Mouse (Mus musculus): ENCODE results near the gene Chrdl2. TPM values are rescaled to one million over a fixed set of nuclear protein-coding genes. Genes with fewer than 3 reads are reported as not detected.

Chrdl2 gene
- polyA plus RNA-seq, 1 experiment = 0.08 TPM

- no peak for DNase-seq (ENCODE audit: low read depth in 1 of 2, low spot score in 2 of 2)
- H3K27ac ChIP-seq (ENCODE audit: insufficient read depth, low read length) = no peak overlapping the region
- TF ChIP-seq CTCF (IDR thresholded peaks at IDR 0.05; ENCODE audit: extremely low read depth, insufficient read depth, insufficient read length, insufficient replicate concordance) = no peak
- TF ChIP-seq POLR2A (IDR thresholded peaks at IDR 0.05; ENCODE audit: low read depth, low read length) = no peak
- H3K4me1 ChIP-seq (ENCODE audit: control insufficient read depth, insufficient read depth, insufficient read length) = peaks cover 7% of the 10 kb centered on the region
- whole genome bisulfite sequencing = 67% methylated on average over 5 of the region's 5 CpGs
- H3K36me3 ChIP-seq (ENCODE audit: control insufficient read depth, insufficient read depth, low read length) = no peaks in the 10 kb centered on the region
- no peaks in the 10 kb centered on the region for H3K27me3 ChIP-seq (ENCODE audit: control insufficient read depth, insufficient read depth, low read length)
- no peak overlapping the region for H3K4me3 ChIP-seq (ENCODE audit: extremely low read depth, insufficient read depth, insufficient read length)
Observed at GRCm38 (mm10) chr7:99975819-99976575, 30.0 kb upstream of the Chrdl2 start.

GRCm38 (mm10) chr7:99978041-99978440 is 27.9 kb upstream of the Chrdl2 start:
- Histone ChIP-seq H3K27ac (ENCODE audit: insufficient read depth, low read length) (no peak overlapping the region), H3K27me3 (ENCODE audit: control insufficient read depth, insufficient read depth, low read length) (no peaks in the 10 kb centered on the region), H3K4me1 (ENCODE audit: control insufficient read depth, insufficient read depth, insufficient read length) (peaks cover 7% of the 10 kb centered on the region), H3K4me3 (ENCODE audit: extremely low read depth, insufficient read depth, insufficient read length) (no peak overlapping the region), H3K36me3 (ENCODE audit: control insufficient read depth, insufficient read depth, low read length) (no peaks in the 10 kb centered on the region)
- 75% methylated on average over 2 of the region's 2 CpGs for WGBS
- DNase-seq (ENCODE audit: low read depth in 1 of 2, low spot score in 2 of 2) = no peak
- no peak for TF ChIP-seq CTCF (IDR thresholded peaks at IDR 0.05; ENCODE audit: extremely low read depth, insufficient read depth, insufficient read length, insufficient replicate concordance)
- TF ChIP-seq POLR2A (IDR thresholded peaks at IDR 0.05; ENCODE audit: low read depth, low read length) = no peak

- Histone ChIP-seq H3K4me1 (ENCODE audit: control insufficient read depth, insufficient read depth, insufficient read length) (peaks cover 7% of the 10 kb centered on the region), H3K27me3 (ENCODE audit: control insufficient read depth, insufficient read depth, low read length) (no peaks in the 10 kb centered on the region), H3K36me3 (ENCODE audit: control insufficient read depth, insufficient read depth, low read length) (no peaks in the 10 kb centered on the region), H3K27ac (ENCODE audit: insufficient read depth, low read length) (no peak overlapping the region), H3K4me3 (ENCODE audit: extremely low read depth, insufficient read depth, insufficient read length) (peak overlapping the region; percentile 96)
- TF ChIP-seq POLR2A (IDR thresholded peaks at IDR 0.05; ENCODE audit: low read depth, low read length) = no peak
- no peak for TF ChIP-seq CTCF (IDR thresholded peaks at IDR 0.05; ENCODE audit: extremely low read depth, insufficient read depth, insufficient read length, insufficient replicate concordance)
- WGBS = 11% methylated on average over 6 of the region's 6 CpGs
- no peak for DNase-seq (ENCODE audit: low read depth in 1 of 2, low spot score in 2 of 2)
Observed at GRCm38 (mm10) chr7:99979081-99979480, 26.9 kb upstream of the Chrdl2 start.

GRCm38 (mm10) chr7:99979546-99980131 is 26.3 kb upstream of the Chrdl2 start:
- Histone ChIP-seq H3K4me1 (ENCODE audit: control insufficient read depth, insufficient read depth, insufficient read length) (peaks cover 7% of the 10 kb centered on the region), H3K27me3 (ENCODE audit: control insufficient read depth, insufficient read depth, low read length) (no peaks in the 10 kb centered on the region), H3K36me3 (ENCODE audit: control insufficient read depth, insufficient read depth, low read length) (no peaks in the 10 kb centered on the region), H3K27ac (ENCODE audit: insufficient read depth, low read length) (peak overlapping the region; percentile 91), H3K4me3 (ENCODE audit: extremely low read depth, insufficient read depth, insufficient read length) (peak overlapping the region; percentile 96)
- TF ChIP-seq POLR2A (IDR thresholded peaks at IDR 0.05; ENCODE audit: low read depth, low read length) (no peak), CTCF (IDR thresholded peaks at IDR 0.05; ENCODE audit: extremely low read depth, insufficient read depth, insufficient read length, insufficient replicate concordance) (no peak)
- WGBS = under 1% methylated on average over 51 of the region's 51 CpGs
- DNase-seq (ENCODE audit: low read depth in 1 of 2, low spot score in 2 of 2) = peak in 1 of 2 experiments; percentile 24

GRCm38 (mm10) chr7:99980132-99980591 is 25.8 kb upstream of the Chrdl2 start, which contains the start of gene Rnf169:
Gene Rnf169 (minus strand): TSS chr7:99980448.
- peak; percentile 74 to 89 for DNase-seq (ENCODE audit: low read depth in 1 of 2, low spot score in 2 of 2)
- peak within 1 kb of the TSS; percentile 91 for H3K27ac ChIP-seq (ENCODE audit: insufficient read depth, low read length)
- peak within 1 kb of the TSS; percentile 96 for H3K4me3 ChIP-seq (ENCODE audit: extremely low read depth, insufficient read depth, insufficient read length)

GRCm38 (mm10) chr7:99981311-99981710 is 24.7 kb upstream of the Chrdl2 start:
- no peaks in the 10 kb centered on the region for H3K36me3 ChIP-seq (ENCODE audit: control insufficient read depth, insufficient read depth, low read length)
- no peak overlapping the region for H3K4me3 ChIP-seq (ENCODE audit: extremely low read depth, insufficient read depth, insufficient read length)
- H3K27me3 ChIP-seq (ENCODE audit: control insufficient read depth, insufficient read depth, low read length) = no peaks in the 10 kb centered on the region; the same call in 1 of the 2 replicates
- 64% methylated on average over 2 of the region's 2 CpGs for WGBS
- no peak for TF ChIP-seq CTCF (IDR thresholded peaks at IDR 0.05; ENCODE audit: extremely low read depth, insufficient read depth, insufficient read length, insufficient replicate concordance)
- no peak for TF ChIP-seq POLR2A (IDR thresholded peaks at IDR 0.05; ENCODE audit: low read depth, low read length)
- H3K27ac ChIP-seq (ENCODE audit: insufficient read depth, low read length) = no peak overlapping the region
- peaks cover 4% of the 10 kb centered on the region for H3K4me1 ChIP-seq (ENCODE audit: control insufficient read depth, insufficient read depth, insufficient read length)
- DNase-seq (ENCODE audit: low read depth in 1 of 2, low spot score in 2 of 2) = no peak

More at GRCm38 (mm10) chr7:99980132-99980591, 25.8 kb upstream of the Chrdl2 start, which contains the start of gene Rnf169:
- no peaks in the 10 kb centered on the region for H3K27me3 ChIP-seq (ENCODE audit: control insufficient read depth, insufficient read depth, low read length)
- H3K4me1 ChIP-seq (ENCODE audit: control insufficient read depth, insufficient read depth, insufficient read length) = peaks cover 7% of the 10 kb centered on the region
- TF ChIP-seq CTCF (IDR thresholded peaks at IDR 0.05; ENCODE audit: extremely low read depth, insufficient read depth, insufficient read length, insufficient replicate concordance) = no peak
- TF ChIP-seq POLR2A (IDR thresholded peaks at IDR 0.05; ENCODE audit: low read depth, low read length) = peak; percentile 93
- no peaks in the 10 kb centered on the region for H3K36me3 ChIP-seq (ENCODE audit: control insufficient read depth, insufficient read depth, low read length)
- under 1% methylated on average over 53 of the region's 55 CpGs for WGBS

All from spleen, adult 2 months (tissue).